Mouse (Mus musculus): ENCODE measurements around the gene Pp2d1. TPM values are rescaled to one million over a fixed set of nuclear protein-coding genes. Genes with fewer than 3 reads are reported as not detected.
A peak's percentile ranks its signal among the peaks of the same experiment; 100 is the strongest.

The Pp2d1 gene
- total RNA-seq, 4 experiments from 2014 or later, result not detected

GRCm38 (mm10) chr17:53478858-53479603 lies 60.2 kb downstream of the Pp2d1 start, which contains the start of gene Rab5a:
Gene Rab5a (plus strand): TSS chr17:53479234.
- DNase-seq (ENCODE audit: low spot score), result peak; percentile 99

- no peak for DNase-seq (ENCODE audit: low spot score)
These were observed 61.0 kb downstream of the Pp2d1 start for GRCm38 (mm10) chr17:53478066-53478857.

GRCm38 (mm10) chr17:53468697-53469096 lies 70.6 kb downstream of the Pp2d1 start:
- DNase-seq (ENCODE audit: low spot score), result no peak

- no peak for DNase-seq (ENCODE audit: low spot score)
These were observed 73.7 kb downstream of the Pp2d1 start for GRCm38 (mm10) chr17:53465569-53465968.

- DNase-seq (ENCODE audit: low spot score), result no peak
These were observed 75.8 kb downstream of the Pp2d1 start for GRCm38 (mm10) chr17:53463496-53463840.

GRCm38 (mm10) chr17:53462603-53463495 lies 76.4 kb downstream of the Pp2d1 start, which contains the start of gene Efhb:
Gene Efhb (minus strand): TSS chr17:53463321.
- DNase-seq (ENCODE audit: low spot score), result peak; percentile 92

Other genes starting within 250 kb of the Pp2d1 start
- under 1 TPM in 2 of 4 experiments, not detected in 2; 0.11 to 0.16 TPM for gene Efhb, start 76.1 kb downstream of the Pp2d1 start, total RNA-seq (2022)
- gene Rab5a, start 60.2 kb downstream of the Pp2d1 start, total RNA-seq (2022), result 10 to 100 TPM; 52.6 to 57.1 (median 53.8) TPM
- 100 to 1,000 TPM in 1 of 4 experiments, 10 to 100 TPM in 3; 78.8 to 106 (median 88.9) TPM for gene Kat2b, start 27.4 kb upstream of the Pp2d1 start, total RNA-seq (2022)
- under 1 TPM in 2 of 4 experiments, not detected in 2; 0.08 to 0.09 TPM for gene Sgo1, start 149.9 kb upstream of the Pp2d1 start, total RNA-seq (2022)

All from heart, adult 8-10 months (tissue).